Mouse (Mus musculus): ENCODE data around the gene Cdk14.
"Not testable (repeated sequence)": the region's sequence is repeated elsewhere in the genome, so short reads cannot be mapped to it uniquely, and the experiment has no call there.

The Cdk14 gene

GRCm38 (mm10) chr5:5260966-5261724, 159.0 kb downstream of the Cdk14 start:
- no peak for DNase-seq

GRCm38 (mm10) chr5:5260309-5260708, 159.8 kb downstream of the Cdk14 start:
- no peak for DNase-seq

- DNase-seq = no peak
Measured at GRCm38 (mm10) chr5:5254391-5254790, 165.7 kb downstream of the Cdk14 start.

GRCm38 (mm10) chr5:5253177-5253576, 166.9 kb downstream of the Cdk14 start:
- DNase-seq = no peak

GRCm38 (mm10) chr5:5247671-5248070, 172.4 kb downstream of the Cdk14 start:
- no peak for DNase-seq

GRCm38 (mm10) chr5:5246534-5247175, 173.5 kb downstream of the Cdk14 start:
- no peak for DNase-seq

- no peak for DNase-seq
Measured at GRCm38 (mm10) chr5:5245182-5245581, 174.9 kb downstream of the Cdk14 start.

GRCm38 (mm10) chr5:5243648-5244047, 176.5 kb downstream of the Cdk14 start:
- no peak for DNase-seq

GRCm38 (mm10) chr5:5242704-5243103, 177.4 kb downstream of the Cdk14 start:
- no peak for DNase-seq

GRCm38 (mm10) chr5:5241088-5241487, 179.0 kb downstream of the Cdk14 start:
- DNase-seq = no peak

GRCm38 (mm10) chr5:5240121-5240520, 180.0 kb downstream of the Cdk14 start:
- no peak for DNase-seq

GRCm38 (mm10) chr5:5234935-5235334, 185.2 kb downstream of the Cdk14 start:
- not testable (repeated sequence) for DNase-seq

GRCm38 (mm10) chr5:5226966-5227365, 193.1 kb downstream of the Cdk14 start:
- no peak for DNase-seq

- DNase-seq = no peak
Measured at GRCm38 (mm10) chr5:5211780-5212135, 208.4 kb downstream of the Cdk14 start.

GRCm38 (mm10) chr5:5211034-5211779, 208.9 kb downstream of the Cdk14 start:
- no peak for DNase-seq

- DNase-seq = no peak
Measured at GRCm38 (mm10) chr5:5208016-5208415, 212.1 kb downstream of the Cdk14 start.

- peak in 1 of 2 experiments; percentile 8 for DNase-seq
Measured at GRCm38 (mm10) chr5:5206012-5206411, 214.1 kb downstream of the Cdk14 start.

- DNase-seq = no peak
Measured at GRCm38 (mm10) chr5:5194562-5195221, 225.4 kb downstream of the Cdk14 start.

GRCm38 (mm10) chr5:5189590-5189989, 230.5 kb downstream of the Cdk14 start:
- no peak for DNase-seq

GRCm38 (mm10) chr5:5185987-5186742, 233.9 kb downstream of the Cdk14 start:
- no peak for DNase-seq

GRCm38 (mm10) chr5:5185521-5185920, 234.6 kb downstream of the Cdk14 start:
- no peak for DNase-seq

GRCm38 (mm10) chr5:5180711-5181110, 239.4 kb downstream of the Cdk14 start:
- DNase-seq = no peak
